Mouse (Mus musculus) brown adipose tissue, adult 24 weeks (tissue): ENCODE results near the gene Med13l. TPM values are rescaled to one million over a fixed set of nuclear protein-coding genes. Genes with fewer than 3 reads are reported as not detected.

Experiments
- H3K27ac ChIP-seq: fragments of 200-500 bp; replicated peaks from 2 replicates; pipeline ENCODE4 v1.5.1; 2012; ENCODE audit warnings: low read depth, mild to moderate bottlenecking, low read length
- H3K4me1 ChIP-seq: fragments of 200-500 bp; 2 replicates; pipeline ENCODE4 v1.6.1; 2012; ENCODE audit warnings: low read length, mixed read lengths; ENCODE audit not compliant: control insufficient read depth, insufficient read depth, insufficient read length
- H3K4me3 ChIP-seq: fragments of 200-500 bp; 2 replicates; pipeline ENCODE4 v1.5.1; 2012; ENCODE audit warnings: low read depth, mild to moderate bottlenecking, low read length, moderate library complexity; ENCODE audit not compliant: insufficient read depth
- polyA plus RNA-seq: library from polyadenylated mRNA; stranded (reverse); fragments of >200 nt; gene quantifications from 2 replicates; pipeline ENCODE4 v1.2.4, GENCODE M21; 2012; ENCODE audit not compliant: missing spikeins, insufficient read depth, insufficient read length

The Med13l gene
- polyA plus RNA-seq, 1 experiment = 11.4 TPM

- Histone ChIP-seq H3K27ac (no peak overlapping the region), H3K4me1 (peaks cover 16% of the 10 kb centered on the region), H3K4me3 (no peak overlapping the region)
Observed at GRCm38 (mm10) chr5:118595901-118596300, 35.4 kb downstream of the Med13l start.

GRCm38 (mm10) chr5:118596452-118597092, 36.1 kb downstream of the Med13l start:
- peaks cover 13% of the 10 kb centered on the region for H3K4me1 ChIP-seq
- H3K4me3 ChIP-seq = no peak overlapping the region
- no peak overlapping the region for H3K27ac ChIP-seq

GRCm38 (mm10) chr5:118598601-118599000, 38.1 kb downstream of the Med13l start:
- H3K4me3 ChIP-seq = no peak overlapping the region
- H3K4me1 ChIP-seq = peaks cover 15% of the 10 kb centered on the region
- no peak overlapping the region for H3K27ac ChIP-seq

- Histone ChIP-seq H3K4me1 (peaks cover 22% of the 10 kb centered on the region), H3K4me3 (no peak overlapping the region), H3K27ac (no peak overlapping the region)
Observed at GRCm38 (mm10) chr5:118601452-118601851, 41.0 kb downstream of the Med13l start.

- Histone ChIP-seq H3K4me1 (peaks cover 25% of the 10 kb centered on the region), H3K27ac (no peak overlapping the region), H3K4me3 (no peak overlapping the region)
Observed at GRCm38 (mm10) chr5:118602706-118603105, 42.2 kb downstream of the Med13l start.

- H3K4me3 ChIP-seq = no peak overlapping the region
- H3K4me1 ChIP-seq = peaks cover 28% of the 10 kb centered on the region
- H3K27ac ChIP-seq = no peak overlapping the region
Observed at GRCm38 (mm10) chr5:118605424-118606067, 45.1 kb downstream of the Med13l start.

GRCm38 (mm10) chr5:118606636-118607035, 46.2 kb downstream of the Med13l start:
- Histone ChIP-seq H3K4me1 (peaks cover 28% of the 10 kb centered on the region), H3K27ac (no peak overlapping the region), H3K4me3 (no peak overlapping the region)

GRCm38 (mm10) chr5:118607900-118608299, 47.4 kb downstream of the Med13l start:
- no peak overlapping the region for H3K4me3 ChIP-seq
- H3K4me1 ChIP-seq = peaks cover 30% of the 10 kb centered on the region
- no peak overlapping the region for H3K27ac ChIP-seq

GRCm38 (mm10) chr5:118610468-118610867, 50.0 kb downstream of the Med13l start:
- H3K27ac ChIP-seq = no peak overlapping the region
- no peak overlapping the region for H3K4me3 ChIP-seq
- H3K4me1 ChIP-seq = peaks cover 49% of the 10 kb centered on the region

GRCm38 (mm10) chr5:118612956-118613631, 52.6 kb downstream of the Med13l start:
- Histone ChIP-seq H3K4me3 (no peak overlapping the region), H3K27ac (no peak overlapping the region)

GRCm38 (mm10) chr5:118613704-118614103, 53.2 kb downstream of the Med13l start:
- no peak overlapping the region for H3K4me3 ChIP-seq
- H3K27ac ChIP-seq = no peak overlapping the region
- peaks cover 43% of the 10 kb centered on the region for H3K4me1 ChIP-seq

More at GRCm38 (mm10) chr5:118612956-118613631, 52.6 kb downstream of the Med13l start:
- peaks cover 40% of the 10 kb centered on the region for H3K4me1 ChIP-seq

GRCm38 (mm10) chr5:118614116-118614515, 53.6 kb downstream of the Med13l start:
- no peak overlapping the region; the same call in 1 of the 2 replicates for H3K27ac ChIP-seq
- H3K4me1 ChIP-seq = peaks cover 41% of the 10 kb centered on the region
- H3K4me3 ChIP-seq = no peak overlapping the region

- Histone ChIP-seq H3K4me1 (peaks cover 37% of the 10 kb centered on the region), H3K4me3 (no peak overlapping the region), H3K27ac (no peak overlapping the region)
Observed at GRCm38 (mm10) chr5:118614571-118614981, 54.1 kb downstream of the Med13l start.

GRCm38 (mm10) chr5:118618963-118619610, 58.6 kb downstream of the Med13l start:
- no peak overlapping the region for H3K27ac ChIP-seq
- H3K4me3 ChIP-seq = no peak overlapping the region
- H3K4me1 ChIP-seq = peaks cover 24% of the 10 kb centered on the region

GRCm38 (mm10) chr5:118619801-118620200, 59.3 kb downstream of the Med13l start:
- Histone ChIP-seq H3K4me3 (no peak overlapping the region), H3K4me1 (peaks cover 25% of the 10 kb centered on the region), H3K27ac (no peak overlapping the region)
